Mouse (Mus musculus) G1E (cell line): ENCODE measurements around the gene Ift43.

ENCODE experiments used
- CTCF ChIP-seq: IDR thresholded peaks from 2 replicates; pipeline ENCODE4 v1.5.1; 2012; ENCODE audit warnings: low read depth, low read length, inconsistent platforms, mixed read lengths
- GATA1 ChIP-seq: IDR thresholded peaks from 2 replicates; pipeline ENCODE4 v1.6.1; 2012; ENCODE audit warnings: borderline replicate concordance, low read length, inconsistent platforms, mixed read lengths
- GATA2 ChIP-seq: IDR thresholded peaks from 2 replicates; pipeline ENCODE4 v1.6.1; 2012; ENCODE audit warnings: low read depth, low read length, inconsistent platforms, borderline replicate concordance
- POLR2AphosphoS5 ChIP-seq: IDR thresholded peaks from 2 replicates; pipeline ENCODE4 v1.6.1; 2012; ENCODE audit warnings: low read depth, low read length, inconsistent platforms; ENCODE audit not compliant: insufficient replicate concordance
- TAL1 ChIP-seq: conservative IDR thresholded peaks from 2 replicates; pipeline ENCODE4 v1.6.1; 2012; ENCODE audit warnings: low read depth, low read length, inconsistent platforms, mixed read lengths

- TF ChIP-seq CTCF (no peak), GATA1 (no peak), TAL1 (no peak), POLR2AphosphoS5 (no peak), GATA2 (no peak)
Observed at GRCm38 (mm10) chr12:86064796-86065195, 17.5 kb upstream of the Ift43 start.
